Mouse (Mus musculus): ENCODE measurements around the gene Hipk1. TPM values are rescaled to one million over a fixed set of nuclear protein-coding genes. Genes with fewer than 3 reads are reported as not detected.

Hipk1 gene
- polyA plus RNA-seq, 1 experiment: 16.7 TPM

DNA sequence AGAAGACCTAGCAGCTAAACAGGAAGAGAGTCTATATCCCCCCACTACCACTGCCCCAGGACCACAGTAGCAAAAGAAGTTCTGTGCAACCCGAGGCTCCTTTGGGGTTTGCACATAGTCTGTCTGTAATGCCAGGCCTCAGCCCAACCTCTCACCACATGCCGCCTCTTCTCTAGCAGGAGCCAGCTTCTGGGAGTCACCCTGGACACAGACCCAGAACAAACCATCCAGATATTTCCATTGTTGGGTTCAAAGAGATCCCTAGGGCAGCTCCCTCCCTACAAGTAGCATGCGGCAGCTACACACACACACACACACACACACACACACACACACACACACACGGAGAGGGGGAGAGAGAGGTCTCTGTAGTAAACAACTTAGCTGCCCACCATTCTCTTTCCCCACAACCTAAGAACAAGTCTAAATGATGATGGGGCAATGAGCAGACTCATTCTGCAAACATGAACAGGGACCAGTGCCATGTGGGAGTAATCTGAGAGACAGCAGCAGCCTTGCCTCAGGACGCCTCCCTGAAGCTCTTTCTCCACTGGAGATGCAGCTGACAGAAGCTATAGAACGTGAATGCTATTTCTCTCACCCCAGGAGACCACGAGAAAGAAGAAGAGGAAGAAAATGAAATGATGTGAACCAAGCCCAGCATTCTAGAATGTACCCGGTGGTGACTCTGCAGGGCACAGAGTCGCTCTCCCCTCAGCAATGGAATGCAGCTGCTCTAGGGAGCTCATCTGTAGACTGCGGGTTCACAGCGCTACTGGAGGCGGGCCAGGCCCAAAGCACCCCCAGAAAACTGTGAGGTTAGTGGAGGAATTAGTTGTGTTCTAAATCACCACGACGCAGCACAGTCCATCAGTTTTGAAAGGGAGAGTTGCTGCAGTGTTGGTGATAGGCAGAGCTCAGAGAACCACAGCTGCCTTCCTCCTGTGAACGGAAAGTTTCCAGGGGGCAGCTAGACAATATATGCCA is 74.3 kb downstream of the Hipk1 start:
- H3K79me2 ChIP-seq (ENCODE audit: control insufficient read depth, insufficient read depth): no peaks in the 10 kb centered on the region
- no peaks in the 10 kb centered on the region for H3K36me3 ChIP-seq (ENCODE audit: control insufficient read depth, insufficient read depth)
- H3K27me3 ChIP-seq (ENCODE audit: control insufficient read depth, insufficient read depth, insufficient read length): no peaks in the 10 kb centered on the region
- H3K4me3 ChIP-seq: no peak overlapping the region
- TF ChIP-seq MYOD1 (IDR thresholded peaks at IDR 0.05; ENCODE audit: control insufficient read depth in 1 of 3, insufficient read length in 2 of 3, low read depth in 2 of 3): peak in 2 of 3 experiments; percentile 3 to 16
- TF ChIP-seq POLR2A (IDR thresholded peaks at IDR 0.05; ENCODE audit: insufficient read length, low read depth): no peak
- H3K4me2 ChIP-seq (ENCODE audit: low read depth): peak overlapping the region; percentile 47
- H3ac ChIP-seq (ENCODE audit: control insufficient read depth, insufficient read length): no peak overlapping the region

DNA sequence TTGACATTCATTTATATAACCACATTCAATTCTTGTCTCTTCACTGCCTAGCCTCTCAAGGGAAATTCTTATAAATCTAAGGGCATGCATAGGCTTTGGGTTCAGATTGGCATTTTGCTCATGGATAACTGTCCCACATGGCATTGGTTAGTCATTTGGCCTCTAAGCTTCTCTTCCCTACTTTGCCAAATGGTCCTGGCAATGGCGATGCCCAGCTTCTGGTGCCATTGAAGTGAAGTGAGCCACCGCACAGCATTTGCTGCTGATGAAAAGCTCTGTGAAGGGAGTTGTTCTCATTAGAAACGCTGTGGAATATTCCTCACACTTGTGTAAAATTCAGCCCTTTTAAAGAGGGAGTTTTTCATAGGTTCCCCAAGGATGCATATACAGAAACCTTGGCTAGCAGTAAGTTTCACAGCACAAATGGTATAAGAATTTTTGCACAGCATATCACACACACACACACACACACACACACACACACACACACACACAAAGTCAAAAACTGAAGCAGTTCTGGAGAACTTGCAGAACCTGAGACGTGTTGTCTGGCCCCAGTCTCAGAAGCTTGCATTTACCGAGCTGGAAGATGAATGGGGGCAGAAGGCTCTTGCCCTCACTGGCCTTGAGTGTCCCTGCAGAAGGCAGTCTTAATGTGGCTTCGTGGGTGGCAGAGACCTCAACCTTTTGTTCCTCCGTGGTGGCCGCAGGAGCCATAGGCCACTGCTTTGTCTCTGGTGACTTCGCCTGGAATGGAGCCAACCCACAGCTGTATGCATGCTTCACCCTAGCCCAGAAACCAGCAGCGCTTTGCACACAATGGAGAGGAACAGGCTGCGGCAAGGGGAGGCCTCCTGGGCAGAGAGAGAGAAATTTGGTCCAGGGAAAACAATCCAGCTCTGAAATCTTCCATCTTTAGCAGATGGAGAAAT is 75.3 kb downstream of the Hipk1 start:
- TF ChIP-seq TCF12 (IDR thresholded peaks at IDR 0.05; ENCODE audit: insufficient read depth, poor library complexity, severe bottlenecking) (no peak), MYOD1 (IDR thresholded peaks at IDR 0.05; ENCODE audit: control insufficient read depth in 1 of 3, insufficient read length in 2 of 3, low read depth in 2 of 3) (peak in 1 of 3 experiments; percentile 34), MYOG (IDR thresholded peaks at IDR 0.05; ENCODE audit: control insufficient read depth in 1 of 3, insufficient read depth in 1 of 3, insufficient read length in 2 of 3, low read depth in 2 of 3) (peak in 1 of 3 experiments; percentile 33)
- Histone ChIP-seq H3K4me3 (no peak overlapping the region), H3K4me2 (ENCODE audit: low read depth) (peak overlapping the region; percentile 47), H3K36me3 (ENCODE audit: control insufficient read depth, insufficient read depth) (no peaks in the 10 kb centered on the region), H3K79me2 (ENCODE audit: control insufficient read depth, insufficient read depth) (no peaks in the 10 kb centered on the region), H3K27me3 (ENCODE audit: control insufficient read depth, insufficient read depth, insufficient read length) (no peaks in the 10 kb centered on the region), H3ac (ENCODE audit: control insufficient read depth, insufficient read length) (no peak overlapping the region)

DNA sequence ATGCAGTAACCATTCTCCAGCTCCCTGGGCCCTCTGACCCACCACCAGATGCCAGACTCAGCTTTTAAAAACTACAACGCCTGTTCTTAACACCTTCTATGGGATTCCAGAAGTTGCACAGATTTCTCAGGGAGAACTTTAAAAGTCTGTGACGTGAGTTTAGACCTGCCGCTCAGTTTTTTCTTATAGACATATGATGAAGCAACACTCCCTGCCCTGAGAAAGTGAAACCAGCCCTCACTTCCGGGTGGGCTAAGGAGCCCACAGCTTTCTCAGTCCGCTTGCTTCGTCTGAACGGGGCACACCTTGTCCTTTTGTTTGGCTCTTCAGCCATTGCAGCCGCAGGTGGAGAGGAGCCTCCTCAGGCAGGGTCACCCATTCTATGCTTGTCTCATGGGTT is 76.4 kb downstream of the Hipk1 start:
- Histone ChIP-seq H3K79me2 (ENCODE audit: control insufficient read depth, insufficient read depth) (no peaks in the 10 kb centered on the region), H3K4me2 (ENCODE audit: low read depth) (no peak overlapping the region), H3K36me3 (ENCODE audit: control insufficient read depth, insufficient read depth) (no peaks in the 10 kb centered on the region), H3K27me3 (ENCODE audit: control insufficient read depth, insufficient read depth, insufficient read length) (no peaks in the 10 kb centered on the region), H3K4me3 (no peak overlapping the region), H3ac (ENCODE audit: control insufficient read depth, insufficient read length) (no peak overlapping the region)
- TF ChIP-seq MYOG (IDR thresholded peaks at IDR 0.05; ENCODE audit: control insufficient read depth in 1 of 3, insufficient read depth in 1 of 3, insufficient read length in 2 of 3, low read depth in 2 of 3) (no peak), CEBPB (IDR thresholded peaks at IDR 0.05; ENCODE audit: insufficient read depth, poor library complexity, severe bottlenecking) (no peak), TCF3 (IDR thresholded peaks at IDR 0.05; ENCODE audit: insufficient read length, low read depth) (no peak), USF1 (IDR thresholded peaks at IDR 0.05; ENCODE audit: low read depth) (no peak), E2F4 (IDR thresholded peaks at IDR 0.05; ENCODE audit: insufficient read depth) (no peak), POLR2A (IDR thresholded peaks at IDR 0.05; ENCODE audit: insufficient read length, low read depth) (no peak), MYOD1 (IDR thresholded peaks at IDR 0.05; ENCODE audit: control insufficient read depth in 1 of 3, insufficient read length in 2 of 3, low read depth in 2 of 3) (no peak), POLR2AphosphoS2 (IDR thresholded peaks at IDR 0.05; ENCODE audit: insufficient read length, low read depth) (no peak), REST (IDR thresholded peaks at IDR 0.05; ENCODE audit: insufficient read depth, insufficient read length) (no peak), TCF12 (IDR thresholded peaks at IDR 0.05; ENCODE audit: insufficient read depth, poor library complexity, severe bottlenecking) (no peak), SRF (IDR thresholded peaks at IDR 0.05; ENCODE audit: control insufficient read depth, insufficient read length, low read depth) (no peak)

DNA sequence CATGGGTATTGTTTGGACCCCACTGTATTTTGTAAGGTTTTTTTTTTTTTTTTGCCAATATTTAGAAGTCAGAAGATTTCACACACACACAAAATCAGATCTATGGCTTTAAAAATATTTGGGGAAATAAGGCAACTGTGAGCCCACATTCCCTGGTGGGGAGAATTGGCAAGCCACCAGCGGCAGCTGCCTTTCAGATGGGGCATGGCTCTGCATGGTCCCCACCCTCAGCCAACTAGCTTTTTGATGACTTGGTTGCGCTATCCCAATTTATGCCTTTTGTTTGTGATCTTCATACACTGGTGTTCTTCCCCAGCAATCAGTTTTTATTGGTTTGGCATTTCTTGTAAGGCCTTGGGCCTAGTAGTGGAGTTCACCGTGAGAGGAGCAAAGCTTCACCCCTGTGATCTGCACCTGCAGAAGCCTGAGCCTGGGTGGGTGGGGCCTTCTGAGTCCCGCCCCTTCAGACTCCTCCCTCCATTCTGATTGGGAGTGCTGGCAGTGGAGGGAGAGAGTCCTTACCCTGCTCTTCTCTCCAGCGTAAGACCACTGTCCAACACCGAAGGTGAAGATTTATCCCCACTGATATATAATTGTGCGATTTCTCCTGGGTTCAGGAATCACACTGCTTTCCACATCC is 77.0 kb downstream of the Hipk1 start:
- H3K4me2 ChIP-seq (ENCODE audit: low read depth): no peak overlapping the region
- H3K4me3 ChIP-seq: no peak overlapping the region
- H3K27me3 ChIP-seq (ENCODE audit: control insufficient read depth, insufficient read depth, insufficient read length): no peaks in the 10 kb centered on the region
- TF ChIP-seq E2F4 (IDR thresholded peaks at IDR 0.05; ENCODE audit: insufficient read depth): no peak
- no peak for TF ChIP-seq POLR2AphosphoS2 (IDR thresholded peaks at IDR 0.05; ENCODE audit: insufficient read length, low read depth)
- no peak for TF ChIP-seq CEBPB (IDR thresholded peaks at IDR 0.05; ENCODE audit: insufficient read depth, poor library complexity, severe bottlenecking)
- TF ChIP-seq MYOD1 (IDR thresholded peaks at IDR 0.05; ENCODE audit: control insufficient read depth in 1 of 3, insufficient read length in 2 of 3, low read depth in 2 of 3): peak in 1 of 3 experiments; percentile 18
- H3K79me2 ChIP-seq (ENCODE audit: control insufficient read depth, insufficient read depth): no peaks in the 10 kb centered on the region
- no peak overlapping the region for H3ac ChIP-seq (ENCODE audit: control insufficient read depth, insufficient read length)
- no peaks in the 10 kb centered on the region for H3K36me3 ChIP-seq (ENCODE audit: control insufficient read depth, insufficient read depth)

DNA sequence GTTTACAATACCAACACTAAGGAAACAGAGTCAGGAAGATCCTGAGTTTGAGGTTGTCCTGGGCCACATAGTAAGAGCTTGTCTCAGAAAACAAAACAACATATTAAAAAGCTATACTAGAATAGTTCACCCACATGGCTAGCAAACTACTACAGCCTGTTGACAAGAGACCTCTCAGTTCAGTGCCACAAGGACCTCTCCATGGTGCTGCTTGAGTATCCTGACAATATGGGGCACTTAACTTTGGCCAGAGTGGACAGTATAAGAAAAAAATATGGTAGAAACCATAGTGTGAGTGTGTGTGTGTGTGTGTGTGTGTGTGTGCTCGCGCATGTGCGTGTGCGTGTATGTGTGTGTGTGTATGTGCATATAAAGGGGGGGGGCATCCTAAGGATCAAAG is 79.2 kb downstream of the Hipk1 start:
- H3K4me2 ChIP-seq (ENCODE audit: low read depth): no peak overlapping the region
- no peaks in the 10 kb centered on the region for H3K36me3 ChIP-seq (ENCODE audit: control insufficient read depth, insufficient read depth)
- no peaks in the 10 kb centered on the region for H3K27me3 ChIP-seq (ENCODE audit: control insufficient read depth, insufficient read depth, insufficient read length)
- H3K79me2 ChIP-seq (ENCODE audit: control insufficient read depth, insufficient read depth): no peaks in the 10 kb centered on the region
- no peak overlapping the region for H3K4me3 ChIP-seq
- no peak overlapping the region for H3ac ChIP-seq (ENCODE audit: control insufficient read depth, insufficient read length)
- TF ChIP-seq E2F4 (IDR thresholded peaks at IDR 0.05; ENCODE audit: insufficient read depth) (no peak), MYOD1 (IDR thresholded peaks at IDR 0.05; ENCODE audit: control insufficient read depth in 1 of 3, insufficient read length in 2 of 3, low read depth in 2 of 3) (no peak), REST (IDR thresholded peaks at IDR 0.05; ENCODE audit: insufficient read depth, insufficient read length) (peak; percentile 76), MAX (IDR thresholded peaks at IDR 0.05; ENCODE audit: low read depth) (peak; percentile 29)

Data from myocyte (in vitro differentiated cells).